Mouse (Mus musculus) ES-E14 (cell line): Measurements from ENCODE around the gene Gm20441.

ENCODE experiments used
- CHD2 ChIP-seq: IDR thresholded peaks from 2 replicates; pipeline ENCODE4 v1.6.1; 2014; ENCODE audit warnings: mild to moderate bottlenecking, low read depth, low read length, inconsistent platforms
- HCFC1 ChIP-seq: IDR thresholded peaks from 2 replicates; pipeline ENCODE4 v1.6.1; 2012; ENCODE audit warnings: low read length, inconsistent platforms, borderline replicate concordance; ENCODE audit not compliant: insufficient read depth
- ZNF384 ChIP-seq: IDR thresholded peaks from 2 replicates; pipeline ENCODE4 v1.6.1; 2012; ENCODE audit warnings: low read depth, low read length, inconsistent platforms

DNA sequence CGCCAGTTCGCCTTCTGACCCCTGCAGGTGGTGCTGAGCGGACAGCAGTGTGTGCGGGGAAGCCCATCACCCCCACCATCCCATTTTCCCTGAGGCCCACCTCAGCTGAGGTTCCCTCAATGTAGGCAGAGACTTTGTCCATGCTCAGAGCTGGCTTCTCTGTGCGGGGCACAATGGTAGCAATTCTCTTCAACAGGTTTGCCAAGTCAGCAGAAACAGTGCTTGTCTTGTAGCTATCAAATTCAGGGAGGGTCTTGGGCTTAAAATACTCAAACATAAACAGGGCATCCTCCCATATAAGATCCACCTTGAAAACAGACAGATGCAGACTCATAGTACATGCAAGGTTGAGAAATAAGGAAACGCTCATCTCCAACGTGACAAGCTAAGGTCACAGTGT is 55.3 kb downstream of the Gm20441 start:
- no peak for TF ChIP-seq ZNF384
- TF ChIP-seq HCFC1: no peak
- TF ChIP-seq CHD2: no peak
